Mouse (Mus musculus): Measurements from ENCODE around the gene Rpl21. TPM values are rescaled to one million over a fixed set of nuclear protein-coding genes. Genes with fewer than 3 reads are reported as not detected.

Gene Rpl21
- total RNA-seq, 1 experiment: 1,099 TPM

DNA sequence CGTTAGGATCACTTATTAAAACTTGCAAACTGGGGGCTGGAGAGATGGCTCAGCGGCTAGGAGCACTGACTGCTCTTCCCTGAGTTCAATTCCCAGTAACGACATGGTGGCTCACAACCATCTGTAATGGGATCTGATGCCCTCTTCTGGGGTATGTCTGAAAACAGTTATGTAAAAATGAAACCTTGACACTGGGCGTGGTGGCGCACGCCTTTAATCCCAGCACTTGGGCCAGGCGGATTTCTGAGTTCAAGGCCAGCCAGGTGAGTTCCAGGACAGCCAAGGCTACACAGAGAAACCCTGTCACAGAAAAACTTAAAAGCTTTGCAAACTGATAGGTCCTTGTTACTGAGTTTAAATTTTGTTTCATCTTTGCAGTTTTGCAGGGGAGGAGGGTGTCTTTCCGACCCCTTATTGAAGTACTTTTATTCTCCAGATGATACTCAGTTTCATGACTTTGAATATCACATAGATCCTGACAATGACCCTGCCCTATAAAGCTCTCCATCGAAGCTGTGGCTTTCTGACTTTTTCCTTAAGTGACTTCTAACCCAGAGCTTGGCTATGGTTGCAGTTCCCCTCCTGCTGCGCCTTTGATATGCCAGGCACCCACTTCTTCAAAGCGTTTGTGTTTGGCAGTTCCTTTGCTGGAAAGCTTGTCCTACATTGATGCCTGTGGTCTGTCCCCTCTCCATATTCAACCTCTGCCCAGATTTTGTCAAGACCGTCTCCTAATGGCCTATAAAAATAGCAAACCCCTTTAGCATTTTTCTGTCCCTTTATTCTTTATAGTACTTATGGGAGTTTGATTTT lies 6.4 kb downstream of the Rpl21 start:
- Histone ChIP-seq H3K9ac (ENCODE audit: insufficient read depth, low read depth, low read length, poor library complexity, severe bottlenecking) (no peak overlapping the region), H3K36me3 (ENCODE audit: control insufficient read depth, insufficient read depth, low read length, poor library complexity, severe bottlenecking) (peaks cover 43% of the 10 kb centered on the region), H3K27ac (ENCODE audit: insufficient read depth, low read depth, low read length, poor library complexity, severe bottlenecking) (no peak overlapping the region), H3K9me3 (ENCODE audit: control insufficient read depth, insufficient read depth, low read depth, low read length) (no peaks in the 10 kb centered on the region), H3K4me1 (ENCODE audit: control insufficient read depth in 2 of 2, insufficient read depth in 2 of 2, low read length in 2 of 2, poor library complexity in 1 of 2) (peaks cover 0 to 6% of the 10 kb centered on the region in 2 experiments; a peak in 1 of 4 replicates), H3K4me3 (ENCODE audit: insufficient read depth in 1 of 2, low read depth in 1 of 2, low read length in 2 of 2, poor library complexity in 1 of 2, severe bottlenecking in 1 of 2) (no peak overlapping the region)
- TF ChIP-seq ZC3H11A (IDR thresholded peaks at IDR 0.05; ENCODE audit: borderline replicate concordance, low read depth, low read length): no peak
- no peak for TF ChIP-seq MAFK (IDR thresholded peaks at IDR 0.05; ENCODE audit: insufficient read depth, low read depth, low read length)
- no peak for TF ChIP-seq HCFC1 (IDR thresholded peaks at IDR 0.05; ENCODE audit: borderline replicate concordance, insufficient read depth, low read length)
- TF ChIP-seq CHD2 (IDR thresholded peaks at IDR 0.05; ENCODE audit: low read depth, low read length): no peak
- no peak for TF ChIP-seq ZNF384 (IDR thresholded peaks at IDR 0.05; ENCODE audit: low read depth, low read length)
- DNase-seq (ENCODE audit: low read depth, low spot score): no peak
- in situ Hi-C loops (cut with MboI; ENCODE audit: low sequenced_read_pairs in 2 of 2, unreplicated experiment in 2 of 2): no loop called here

DNA sequence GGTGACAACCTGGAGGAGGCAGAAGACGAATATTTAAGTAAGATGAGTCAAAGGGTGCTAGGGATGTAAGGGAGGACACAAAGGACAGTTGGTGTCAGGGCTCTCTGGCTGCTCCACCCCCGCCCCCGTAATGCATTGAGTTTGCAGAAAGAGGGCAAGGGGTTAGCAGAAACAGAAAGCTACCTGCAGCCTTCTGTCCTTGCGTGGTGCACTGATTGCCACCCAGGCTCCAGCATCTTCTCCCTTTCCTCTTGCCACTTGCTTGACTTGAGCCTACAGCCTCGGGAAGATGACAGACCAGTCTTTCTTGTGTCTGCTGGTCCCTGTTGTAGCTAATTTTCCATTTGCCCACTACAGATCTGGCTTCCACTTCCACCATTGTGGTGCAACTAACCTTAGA lies 7.1 kb downstream of the Rpl21 start:
- H3K36me3 ChIP-seq (ENCODE audit: control insufficient read depth, insufficient read depth, low read length, poor library complexity, severe bottlenecking): peaks cover 36% of the 10 kb centered on the region
- H3K9me3 ChIP-seq (ENCODE audit: control insufficient read depth, insufficient read depth, low read depth, low read length): no peaks in the 10 kb centered on the region
- no peak for TF ChIP-seq ZC3H11A (IDR thresholded peaks at IDR 0.05; ENCODE audit: borderline replicate concordance, low read depth, low read length)
- TF ChIP-seq CHD2 (IDR thresholded peaks at IDR 0.05; ENCODE audit: low read depth, low read length): no peak
- TF ChIP-seq ZNF384 (IDR thresholded peaks at IDR 0.05; ENCODE audit: low read depth, low read length): no peak
- TF ChIP-seq MAFK (IDR thresholded peaks at IDR 0.05; ENCODE audit: insufficient read depth, low read depth, low read length): no peak
- TF ChIP-seq HCFC1 (IDR thresholded peaks at IDR 0.05; ENCODE audit: borderline replicate concordance, insufficient read depth, low read length): no peak
- H3K27ac ChIP-seq (ENCODE audit: insufficient read depth, low read depth, low read length, poor library complexity, severe bottlenecking): no peak overlapping the region
- no peak overlapping the region for H3K9ac ChIP-seq (ENCODE audit: insufficient read depth, low read depth, low read length, poor library complexity, severe bottlenecking)
- H3K4me3 ChIP-seq (ENCODE audit: insufficient read depth in 1 of 2, low read depth in 1 of 2, low read length in 2 of 2, poor library complexity in 1 of 2, severe bottlenecking in 1 of 2): no peak overlapping the region
- peaks cover 0 to 6% of the 10 kb centered on the region in 2 experiments; a peak in 1 of 4 replicates for H3K4me1 ChIP-seq (ENCODE audit: control insufficient read depth in 2 of 2, insufficient read depth in 2 of 2, low read length in 2 of 2, poor library complexity in 1 of 2)
- DNase-seq (ENCODE audit: low read depth, low spot score): no peak
- in situ Hi-C loops (cut with MboI; ENCODE audit: low sequenced_read_pairs in 2 of 2, unreplicated experiment in 2 of 2): no loop called here

DNA sequence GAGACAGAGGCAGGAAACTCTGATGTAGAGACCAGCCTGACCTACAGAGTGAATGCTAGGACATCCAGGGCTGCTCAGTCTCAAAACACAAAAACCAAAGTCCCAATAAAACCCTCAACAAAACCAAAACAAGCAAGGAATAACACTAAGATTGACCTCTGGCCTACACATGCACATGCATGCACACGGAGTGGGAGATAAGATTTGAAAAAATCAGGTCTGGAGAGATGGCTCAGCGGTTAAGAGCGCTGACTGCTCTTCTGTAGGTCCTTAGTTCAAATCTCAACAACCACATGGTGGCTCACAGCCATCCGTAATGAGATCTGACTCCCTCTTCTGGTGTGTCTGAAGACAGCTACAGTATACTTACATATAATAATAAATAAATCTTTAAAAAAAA lies 7.7 kb downstream of the Rpl21 start:
- Histone ChIP-seq H3K36me3 (ENCODE audit: control insufficient read depth, insufficient read depth, low read length, poor library complexity, severe bottlenecking) (peaks cover 29% of the 10 kb centered on the region), H3K9ac (ENCODE audit: insufficient read depth, low read depth, low read length, poor library complexity, severe bottlenecking) (no peak overlapping the region), H3K27ac (ENCODE audit: insufficient read depth, low read depth, low read length, poor library complexity, severe bottlenecking) (no peak overlapping the region), H3K4me3 (ENCODE audit: insufficient read depth in 1 of 2, low read depth in 1 of 2, low read length in 2 of 2, poor library complexity in 1 of 2, severe bottlenecking in 1 of 2) (no peak overlapping the region), H3K4me1 (ENCODE audit: control insufficient read depth in 2 of 2, insufficient read depth in 2 of 2, low read length in 2 of 2, poor library complexity in 1 of 2) (peaks cover 0 to 6% of the 10 kb centered on the region in 2 experiments; a peak in 1 of 4 replicates), H3K9me3 (ENCODE audit: control insufficient read depth, insufficient read depth, low read depth, low read length) (no peaks in the 10 kb centered on the region)
- no peak for DNase-seq (ENCODE audit: low read depth, low spot score)
- in situ Hi-C loops (cut with MboI; ENCODE audit: low sequenced_read_pairs in 2 of 2, unreplicated experiment in 2 of 2): no loop called here
- no peak for TF ChIP-seq HCFC1 (IDR thresholded peaks at IDR 0.05; ENCODE audit: borderline replicate concordance, insufficient read depth, low read length)
- TF ChIP-seq ZNF384 (IDR thresholded peaks at IDR 0.05; ENCODE audit: low read depth, low read length): no peak
- TF ChIP-seq CHD2 (IDR thresholded peaks at IDR 0.05; ENCODE audit: low read depth, low read length): no peak
- TF ChIP-seq ZC3H11A (IDR thresholded peaks at IDR 0.05; ENCODE audit: borderline replicate concordance, low read depth, low read length): no peak
- TF ChIP-seq MAFK (IDR thresholded peaks at IDR 0.05; ENCODE audit: insufficient read depth, low read depth, low read length): no peak

DNA sequence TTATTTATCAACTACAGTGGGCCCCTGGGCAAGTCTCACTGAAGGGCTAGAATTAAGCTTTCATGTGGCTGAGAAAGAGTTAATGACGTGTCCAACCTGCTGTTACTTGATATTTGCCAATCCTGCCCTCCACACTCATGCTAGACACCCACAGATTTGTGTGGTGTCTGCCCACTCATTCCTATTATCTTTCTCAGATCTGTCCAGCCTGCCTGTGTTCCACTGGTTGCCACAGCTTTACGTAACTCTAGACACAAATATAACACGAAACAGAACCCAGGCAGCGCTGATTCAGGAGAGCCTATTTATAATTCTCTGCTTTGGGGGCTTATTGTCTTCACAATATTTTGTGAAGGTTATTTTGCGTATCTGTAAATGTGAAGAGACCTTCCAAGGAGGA lies 8.6 kb downstream of the Rpl21 start:
- peaks cover 0 to 8% of the 10 kb centered on the region in 2 experiments; a peak in 1 of 4 replicates for H3K4me1 ChIP-seq (ENCODE audit: control insufficient read depth in 2 of 2, insufficient read depth in 2 of 2, low read length in 2 of 2, poor library complexity in 1 of 2)
- no peak overlapping the region for H3K27ac ChIP-seq (ENCODE audit: insufficient read depth, low read depth, low read length, poor library complexity, severe bottlenecking)
- no peaks in the 10 kb centered on the region for H3K9me3 ChIP-seq (ENCODE audit: control insufficient read depth, insufficient read depth, low read depth, low read length)
- H3K36me3 ChIP-seq (ENCODE audit: control insufficient read depth, insufficient read depth, low read length, poor library complexity, severe bottlenecking): peaks cover 21% of the 10 kb centered on the region
- in situ Hi-C loops (cut with MboI; ENCODE audit: low sequenced_read_pairs in 2 of 2, unreplicated experiment in 2 of 2): no loop called here
- TF ChIP-seq HCFC1 (IDR thresholded peaks at IDR 0.05; ENCODE audit: borderline replicate concordance, insufficient read depth, low read length) (no peak), ZC3H11A (IDR thresholded peaks at IDR 0.05; ENCODE audit: borderline replicate concordance, low read depth, low read length) (no peak), CHD2 (IDR thresholded peaks at IDR 0.05; ENCODE audit: low read depth, low read length) (no peak), ZNF384 (IDR thresholded peaks at IDR 0.05; ENCODE audit: low read depth, low read length) (no peak), MAFK (IDR thresholded peaks at IDR 0.05; ENCODE audit: insufficient read depth, low read depth, low read length) (no peak)
- H3K9ac ChIP-seq (ENCODE audit: insufficient read depth, low read depth, low read length, poor library complexity, severe bottlenecking): no peak overlapping the region
- H3K4me3 ChIP-seq (ENCODE audit: insufficient read depth in 1 of 2, low read depth in 1 of 2, low read length in 2 of 2, poor library complexity in 1 of 2, severe bottlenecking in 1 of 2): no peak overlapping the region
- no peak for DNase-seq (ENCODE audit: low read depth, low spot score)
